Mouse (Mus musculus): ENCODE measurements around the gene Lama4.

GRCm38 (mm10) chr10:38961920-38962319 lies 3.4 kb upstream of the Lama4 start:
- TF ChIP-seq CTCF (IDR thresholded peaks at IDR 0.05; ENCODE audit: extremely low read depth, insufficient read depth, low read length): no peak
- TF ChIP-seq POLR2A (IDR thresholded peaks at IDR 0.05; ENCODE audit: extremely low read depth, insufficient read depth, low read length): no peak
